Mouse (Mus musculus) embryo, embryonic 10.5 days (tissue): Measurements from ENCODE around the gene Wipi2.
A peak's percentile ranks its signal among the peaks of the same experiment; 100 is the strongest.

ENCODE experiments used
- DNase-seq: peaks from one replicate; pipeline ENCODE4 v3.0.0-alpha.2; 2015; ENCODE audit warnings: low spot score

The Wipi2 gene

GRCm38 (mm10) chr5:142627398-142627797, at the start of gene Wipi2:
Gene Wipi2 (plus strand): TSS chr5:142627698.
- DNase-seq = no peak

GRCm38 (mm10) chr5:142578192-142578591, 49.3 kb upstream of the Wipi2 start:
- no peak for DNase-seq

DNA sequence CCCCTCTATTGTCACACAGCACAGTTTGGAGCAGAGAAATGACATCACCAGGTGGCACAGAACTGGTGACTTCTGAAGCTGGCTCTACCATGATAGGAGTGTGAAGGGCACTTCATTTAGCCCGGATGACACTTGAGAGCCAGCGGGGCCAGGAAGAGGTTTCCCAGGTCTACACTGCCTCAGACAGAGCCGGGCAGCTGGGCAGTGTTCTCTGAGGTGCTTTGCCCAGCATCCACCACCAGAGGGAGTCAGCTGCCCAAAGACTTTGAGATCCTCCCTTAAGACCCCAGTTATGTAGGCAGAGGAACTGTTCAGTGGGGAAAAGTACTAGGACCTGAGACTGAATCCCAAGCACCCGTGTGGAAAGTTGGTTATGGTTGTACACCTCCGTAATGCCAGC, 46.0 kb upstream of the Wipi2 start:
- peak; percentile 86 for DNase-seq

- no peak for DNase-seq
Observed at GRCm38 (mm10) chr5:142583616-142584126, 43.8 kb upstream of the Wipi2 start.

- no peak for DNase-seq
Observed at GRCm38 (mm10) chr5:142590953-142591616, 36.4 kb upstream of the Wipi2 start.

DNA sequence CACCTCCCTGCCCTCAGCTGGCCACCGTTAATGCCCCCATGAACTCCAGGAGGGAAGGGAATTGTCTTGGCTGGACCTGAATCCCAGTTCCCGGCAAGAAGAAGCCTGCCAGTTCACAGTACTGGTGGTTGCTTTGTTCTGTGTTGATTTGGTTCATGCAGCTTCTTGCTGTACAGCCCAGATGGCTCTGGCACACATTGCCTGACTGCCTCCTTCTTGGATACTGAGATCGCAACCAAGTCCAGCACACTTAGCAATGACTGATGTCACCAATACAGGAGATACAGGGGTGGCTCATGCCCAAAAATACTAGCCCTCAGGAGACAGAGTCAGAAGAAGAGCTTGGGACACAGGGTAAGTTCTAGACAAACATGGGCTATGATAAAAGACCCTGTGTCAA, 31.8 kb upstream of the Wipi2 start:
- no peak for DNase-seq

DNA sequence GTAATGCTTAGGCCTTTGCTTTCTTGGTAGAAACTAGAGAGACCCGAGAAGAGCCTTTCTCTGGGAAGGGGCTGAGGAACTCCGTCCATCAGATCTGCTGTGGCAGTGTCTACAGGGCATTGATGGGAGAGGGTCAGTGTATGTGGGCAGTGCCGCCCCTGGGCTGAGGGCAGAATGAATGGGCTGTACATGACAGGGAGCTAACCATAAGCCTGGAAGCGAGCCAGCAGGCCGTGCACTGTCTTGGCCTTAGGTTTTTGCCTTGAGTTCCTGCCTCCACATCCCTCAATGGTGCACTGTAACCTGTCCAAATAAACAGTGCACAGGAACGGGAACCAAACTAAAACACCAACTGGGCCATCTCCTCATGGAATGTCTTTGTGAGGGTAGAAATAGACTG, 30.8 kb upstream of the Wipi2 start:
- no peak for DNase-seq

DNA sequence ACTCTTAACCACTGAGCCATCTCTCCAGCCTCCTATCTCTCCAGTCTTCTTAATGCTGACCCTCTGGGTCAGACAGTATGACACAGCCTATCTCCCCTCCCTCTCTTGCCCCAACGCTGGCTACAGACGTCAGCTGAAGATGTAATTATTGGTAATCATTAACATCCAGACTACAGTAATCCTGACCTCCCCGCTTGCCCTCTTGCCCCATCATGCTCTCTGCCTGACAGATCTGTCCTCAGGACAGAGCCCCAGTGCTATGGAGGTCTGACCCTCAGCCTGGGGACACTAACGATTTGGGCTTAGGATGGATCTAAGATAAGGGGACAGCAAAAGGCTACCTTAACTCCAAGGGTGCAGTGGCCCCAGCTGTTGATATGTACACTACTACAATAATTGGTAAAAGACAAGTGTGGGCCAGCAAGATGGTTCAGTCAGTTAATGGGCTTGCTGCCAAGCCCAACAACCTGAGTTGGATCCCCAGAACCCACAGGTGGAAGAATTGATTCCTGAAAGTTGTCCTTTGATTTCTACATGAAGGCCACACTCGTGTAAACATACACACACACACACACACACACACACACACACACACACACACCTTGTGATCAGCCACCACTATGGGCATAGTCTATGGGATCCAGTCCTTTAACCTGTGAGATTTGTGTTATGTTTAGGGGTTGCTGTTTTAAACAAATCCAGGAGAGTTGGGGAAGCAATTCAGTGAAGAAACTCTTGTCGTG, 29.7 kb upstream of the Wipi2 start:
- no peak for DNase-seq

GRCm38 (mm10) chr5:142604379-142604778, 23.1 kb upstream of the Wipi2 start:
- no peak for DNase-seq

GRCm38 (mm10) chr5:142605288-142605687, 22.2 kb upstream of the Wipi2 start:
- DNase-seq = no peak

GRCm38 (mm10) chr5:142608259-142608988, 19.1 kb upstream of the Wipi2 start, which contains the start of gene Mmd2:
Gene Mmd2 (minus strand): TSS chr5:142608800.
- DNase-seq = peak; percentile 25

DNA sequence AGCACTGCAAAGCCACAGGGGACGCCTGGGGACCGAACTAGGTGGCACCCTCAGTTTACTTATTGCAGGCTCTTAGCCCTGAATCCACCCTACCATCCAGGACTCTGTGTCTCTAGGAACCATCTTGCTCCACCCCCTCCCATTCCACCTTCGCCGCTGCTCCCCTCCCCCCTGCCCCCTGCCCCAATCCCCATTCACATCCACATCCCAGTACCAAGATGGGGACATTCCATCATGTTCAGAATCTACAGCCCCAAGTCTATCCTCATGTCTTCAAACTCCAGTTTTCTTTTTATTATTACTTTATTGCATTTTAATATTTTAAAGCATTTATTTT, 18.5 kb upstream of the Wipi2 start:
- DNase-seq = no peak

- DNase-seq = no peak
Observed at GRCm38 (mm10) chr5:142610362-142610761, 17.1 kb upstream of the Wipi2 start.

- no peak for DNase-seq
Observed at GRCm38 (mm10) chr5:142614513-142614912, 13.0 kb upstream of the Wipi2 start.

GRCm38 (mm10) chr5:142615638-142616037, 11.9 kb upstream of the Wipi2 start:
- no peak for DNase-seq

GRCm38 (mm10) chr5:142616326-142616725, 11.2 kb upstream of the Wipi2 start:
- DNase-seq = no peak

GRCm38 (mm10) chr5:142619866-142620265, 7.6 kb upstream of the Wipi2 start:
- peak; percentile 62 for DNase-seq

GRCm38 (mm10) chr5:142621421-142621820, 6.1 kb upstream of the Wipi2 start:
- no peak for DNase-seq

GRCm38 (mm10) chr5:142622134-142622533, 5.4 kb upstream of the Wipi2 start:
- no peak for DNase-seq

DNA sequence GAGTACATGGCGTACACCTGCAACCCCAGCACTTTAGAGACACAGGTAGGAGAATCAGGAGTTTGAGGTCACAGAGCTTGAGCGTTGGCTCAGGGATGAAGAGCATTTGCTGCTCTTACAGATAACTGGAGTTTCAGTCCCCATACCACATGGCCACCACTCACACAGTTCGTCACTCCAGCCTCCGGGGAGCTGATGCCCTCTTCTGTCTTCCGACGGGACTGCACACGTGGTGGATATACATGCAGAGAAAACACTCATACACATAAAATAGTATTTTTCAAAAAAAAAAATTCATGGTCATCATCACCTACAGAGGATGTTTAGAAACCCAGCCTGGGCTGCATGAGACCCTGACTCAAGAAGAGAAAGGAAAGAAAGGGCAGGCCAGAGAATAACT, 4.4 kb upstream of the Wipi2 start:
- DNase-seq = no peak

GRCm38 (mm10) chr5:142628726-142629662, 1.5 kb downstream of the Wipi2 start:
- peak; percentile 96 for DNase-seq

- no peak for DNase-seq
Observed at GRCm38 (mm10) chr5:142629663-142630025, 2.1 kb downstream of the Wipi2 start.
